Mouse (Mus musculus) embryo, embryonic 9.5 days (tissue): ENCODE measurements at regions not wholly inside any gene's neighbourhood (a gene's known extent, or its start where the extent isn't known, plus 50 kb on each side); places are given as distances from the start of the nearest gene placed in this dataset.

ENCODE experiments used
- DNase-seq: peaks from one replicate; pipeline ENCODE4 v3.0.0-alpha.2; 2017; ENCODE audit errors: extremely low spot score

DNA sequence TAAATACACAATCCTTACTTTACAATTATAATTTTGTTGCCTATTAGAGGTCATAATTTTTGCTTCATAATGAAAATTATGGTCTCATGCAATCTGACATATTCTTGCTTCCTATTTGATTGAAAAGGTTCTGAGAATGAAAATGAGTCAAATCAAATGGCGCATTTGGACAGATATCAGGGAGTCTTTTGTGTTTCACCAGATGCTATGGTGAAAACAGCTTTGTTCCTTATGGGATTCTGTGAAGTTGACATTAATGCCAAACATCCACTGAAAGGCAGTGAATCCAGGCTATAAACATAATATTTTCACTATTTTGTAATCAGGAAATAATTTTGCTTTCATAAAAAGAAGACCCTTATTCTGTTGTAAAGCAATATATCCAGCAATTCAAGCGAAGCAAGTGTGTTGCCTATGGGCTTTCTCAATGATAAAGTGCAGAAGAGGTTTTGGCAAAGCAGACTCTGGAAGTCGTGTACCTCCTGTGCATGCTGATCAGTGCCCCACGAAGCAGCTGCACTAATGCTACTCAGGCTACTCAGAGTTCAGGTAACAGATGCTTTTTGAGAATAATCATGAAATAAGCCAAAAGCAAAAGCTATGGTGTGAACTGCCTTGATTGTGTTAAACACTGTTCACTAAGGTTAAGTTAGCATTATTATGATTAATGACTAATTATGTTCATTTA, 1353.0 kb upstream of the Luzp2 start:
- DNase-seq = no peak

DNA sequence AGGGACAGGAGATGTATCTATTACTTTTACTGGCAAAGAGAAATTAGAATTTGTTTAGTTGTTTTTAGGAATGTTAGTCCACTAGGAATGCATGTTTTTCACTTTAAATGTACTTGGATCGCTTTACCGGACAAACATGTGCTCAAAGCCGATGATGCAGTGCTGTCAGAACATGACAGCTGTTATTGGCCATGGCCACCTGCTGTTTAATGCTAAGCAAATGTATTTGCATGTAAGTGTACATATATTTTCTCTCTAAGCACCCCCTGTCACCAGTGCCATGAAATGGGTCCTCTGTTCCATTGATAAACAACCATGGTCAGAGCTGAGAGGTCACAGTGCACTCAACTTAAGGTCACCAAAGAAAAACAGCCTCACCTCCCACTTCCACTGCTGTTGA, 1349.2 kb upstream of the Luzp2 start:
- DNase-seq = peak; percentile 0

DNA sequence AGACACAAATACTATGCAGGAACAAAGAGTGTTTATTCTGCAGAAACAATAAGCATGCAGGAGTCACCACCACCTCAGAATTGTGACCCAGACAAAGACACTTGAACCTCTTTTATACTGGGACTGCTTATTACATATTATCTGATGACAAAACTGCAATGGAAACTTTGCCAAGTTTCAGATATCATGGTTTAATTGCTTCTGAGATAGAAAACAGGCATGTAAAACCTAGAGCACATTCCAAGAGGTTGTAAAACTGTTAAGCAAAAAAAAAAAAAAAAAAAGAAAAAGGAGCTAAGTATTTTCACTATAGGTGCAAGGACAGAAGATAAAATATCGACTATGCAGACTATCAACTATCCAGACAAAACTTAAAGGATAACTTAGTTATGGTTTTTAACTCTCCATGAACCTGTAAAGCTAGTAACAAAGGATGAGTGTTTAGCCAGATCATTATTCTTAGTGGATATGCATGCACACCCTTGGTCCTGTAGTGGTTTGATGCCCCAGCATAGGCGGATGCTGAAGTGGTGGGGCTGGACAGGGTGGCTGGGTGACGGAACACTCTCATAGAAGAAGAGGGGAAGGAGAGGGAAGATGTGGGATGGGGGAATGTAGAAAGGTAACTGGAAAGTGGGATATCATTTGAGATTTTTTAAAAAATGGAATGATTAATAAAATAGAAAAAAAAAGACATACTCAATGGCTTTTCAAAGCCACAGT, 1312.9 kb upstream of the Luzp2 start:
- DNase-seq = no peak
